Mouse (Mus musculus) liver, embryonic 11.5 days (tissue): ENCODE data around the gene Gm3435. TPM values are rescaled to one million over a fixed set of nuclear protein-coding genes. Genes with fewer than 3 reads are reported as not detected.
"Not testable (repeated sequence)": the region's sequence is repeated elsewhere in the genome, so short reads cannot be mapped to it uniquely, and the experiment has no call there.

Experiments
- ATAC-seq: fragments of 200-750 bp; cut with Nextera tagmentation; replicated peaks from 2 replicates; pipeline ENCODE4 v1.8.0; 2017; ENCODE audit warnings: moderate number of reproducible peaks, mild to moderate bottlenecking, moderate TSS enrichment, moderate library complexity; ENCODE audit not compliant: low FRiP score
- DNase-seq: peaks from one replicate; pipeline ENCODE4 v3.0.0-alpha.2; 2017; ENCODE audit warnings: low spot score
- H3K27ac ChIP-seq: fragments of 300-500 bp; sonication (generic); 2 replicates; pipeline ENCODE4 v1.5.1; 2014; ENCODE audit warnings: mild to moderate bottlenecking, low read depth, low read length, control low read depth
- H3K27me3 ChIP-seq: fragments of 300-500 bp; sonication (generic); replicated peaks from 2 replicates; pipeline ENCODE4 v1.6.1; 2014; ENCODE audit warnings: low read length, mixed read lengths; ENCODE audit not compliant: control insufficient read depth, insufficient read depth
- H3K36me3 ChIP-seq: fragments of 300-500 bp; sonication (generic); 2 replicates; pipeline ENCODE4 v1.6.1; 2014; ENCODE audit warnings: mild to moderate bottlenecking, low read length, moderate library complexity, mixed read lengths; ENCODE audit not compliant: control insufficient read depth, insufficient read depth
- H3K4me1 ChIP-seq: fragments of 300-500 bp; sonication (generic); replicated peaks from 2 replicates; pipeline ENCODE4 v1.6.1; 2014; ENCODE audit warnings: low read length, mixed read lengths; ENCODE audit not compliant: control insufficient read depth, insufficient read depth
- H3K4me2 ChIP-seq: fragments of 300-500 bp; sonication (generic); 2 replicates; pipeline ENCODE4 v1.6.1; 2014; ENCODE audit warnings: mild to moderate bottlenecking, control low read depth, moderate library complexity
- H3K4me3 ChIP-seq: fragments of 300-500 bp; sonication (generic); 2 replicates; pipeline ENCODE4 v1.5.1; 2014; ENCODE audit warnings: low read depth, low read length, control low read depth
- H3K9ac ChIP-seq: fragments of 300-500 bp; sonication (generic); 2 replicates; pipeline ENCODE4 v1.6.1; 2014; ENCODE audit warnings: low read depth, low read length, control low read depth
- H3K9me3 ChIP-seq: fragments of 300-500 bp; sonication (generic); 2 replicates; pipeline ENCODE4 v1.6.1; 2016; ENCODE audit warnings: low read length, inconsistent platforms, mixed read lengths; ENCODE audit not compliant: control insufficient read depth
- WGBS: fragments of 180-500 bp; shearing (Covaris S2); extraction: QIAGEN DNeasy Blood & Tissue Kit; methylation state at CpG from one replicate; pipeline ENCODE4 v1.1.7; 2014; 5-methylcytosine and 5-hydroxymethylcytosine counted together
- polyA plus RNA-seq: library from polyadenylated mRNA; unstranded; fragments of >200 nt; fragmentation: Nextera tagmentation; extraction: Ambion mirVana; gene quantifications from 2 replicates; pipeline ENCODE4 v1.2.1, GENCODE M21; 2014

Gm3435 gene
- polyA plus RNA-seq, 1 experiment from 2014 or later = 5.6 TPM

DNA sequence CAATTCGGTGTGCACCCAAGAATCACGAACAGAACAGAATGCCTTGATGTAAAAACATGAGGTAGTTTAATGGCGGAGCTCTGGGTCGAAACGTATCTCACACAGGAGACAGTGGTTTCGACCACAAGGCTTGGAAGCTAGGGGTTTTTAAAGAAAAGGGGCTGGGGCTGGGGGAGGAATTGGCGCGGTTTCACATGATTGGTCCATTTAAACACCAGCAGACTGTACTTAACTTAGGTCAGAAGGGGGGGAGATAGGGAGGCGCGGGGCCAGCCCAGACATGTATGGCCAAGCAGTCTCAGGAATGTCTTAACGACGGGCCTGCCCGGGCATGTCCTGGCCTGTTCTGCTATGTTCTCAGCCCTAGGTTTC, 43.8 kb downstream of the Gm3435 start:
- H3K4me1 ChIP-seq, H3K9me3 ChIP-seq, DNase-seq, H3K27me3 ChIP-seq, H3K4me2 ChIP-seq, H3K9ac ChIP-seq, ATAC-seq, H3K4me3 ChIP-seq, H3K36me3 ChIP-seq, H3K27ac ChIP-seq: not testable (repeated sequence)
- WGBS = 94% methylated on average over 11 of the region's 13 CpGs

DNA sequence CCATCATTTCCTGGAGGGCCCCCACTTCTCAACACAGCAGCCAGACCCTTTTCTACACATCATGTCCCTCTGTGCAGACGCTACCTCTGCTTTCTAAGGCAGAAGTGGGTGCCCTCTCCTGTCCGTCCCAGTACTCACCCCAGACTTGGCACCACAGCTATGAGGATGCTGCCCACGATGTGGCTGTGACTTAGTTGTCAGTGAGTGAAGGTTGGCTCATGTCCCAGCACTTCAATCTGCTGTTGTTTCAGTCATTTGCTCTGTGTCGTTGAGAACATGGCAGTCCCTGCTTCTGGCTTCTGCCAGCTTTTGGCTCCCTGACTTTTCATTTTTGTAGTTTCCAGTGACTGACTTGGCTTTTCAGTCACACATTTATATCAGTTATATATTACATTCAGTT, 45.9 kb downstream of the Gm3435 start:
- no peak for ATAC-seq
- H3K4me2 ChIP-seq = no peak overlapping the region
- H3K9ac ChIP-seq = no peak overlapping the region
- DNase-seq = peak; percentile 18
- peaks cover 7% of the 10 kb centered on the region; the same call in 1 of the 2 replicates for H3K4me1 ChIP-seq
- H3K27me3 ChIP-seq = no peaks in the 10 kb centered on the region
- H3K27ac ChIP-seq = no peak overlapping the region
- no peak overlapping the region for H3K4me3 ChIP-seq
- no peaks in the 10 kb centered on the region for H3K9me3 ChIP-seq
- WGBS = 77% methylated on average over 4 of the region's 4 CpGs
- H3K36me3 ChIP-seq = peaks cover 3% of the 10 kb centered on the region; the same call in 1 of the 2 replicates

DNA sequence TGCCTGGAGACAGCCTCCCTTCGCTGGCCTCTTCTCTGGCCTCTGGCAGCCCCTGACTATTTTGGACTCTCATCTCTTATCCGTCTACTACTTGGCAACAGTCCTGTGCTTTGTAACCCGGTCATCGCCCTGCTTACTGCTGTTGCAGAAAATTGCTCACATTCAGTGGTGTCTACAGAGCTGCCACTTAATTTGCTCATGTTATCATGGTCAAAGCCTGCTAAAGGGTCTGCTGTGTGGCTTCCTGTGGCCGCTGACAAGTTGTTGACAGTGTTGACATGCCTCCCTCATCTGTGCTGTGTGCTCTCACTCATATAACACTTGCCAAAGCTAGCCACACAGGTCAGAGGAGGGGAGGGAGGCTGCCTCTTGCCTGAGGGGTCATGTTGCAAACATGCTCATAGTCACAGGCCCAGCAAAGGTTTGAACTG, 48.2 kb downstream of the Gm3435 start:
- Histone ChIP-seq H3K9ac (no peak overlapping the region), H3K9me3 (no peaks in the 10 kb centered on the region), H3K27me3 (no peaks in the 10 kb centered on the region), H3K4me3 (no peak overlapping the region), H3K4me1 (peaks cover 7% of the 10 kb centered on the region; the same call in 1 of the 2 replicates), H3K36me3 (peaks cover 5% of the 10 kb centered on the region), H3K4me2 (no peak overlapping the region), H3K27ac (peak overlapping the region; percentile 16; the same call in 1 of the 2 replicates)
- WGBS = 74% methylated on average over 5 of the region's 5 CpGs
- peak; percentile 42; the same call in 1 of the 2 replicates for ATAC-seq
- peak; percentile 29 for DNase-seq

DNA sequence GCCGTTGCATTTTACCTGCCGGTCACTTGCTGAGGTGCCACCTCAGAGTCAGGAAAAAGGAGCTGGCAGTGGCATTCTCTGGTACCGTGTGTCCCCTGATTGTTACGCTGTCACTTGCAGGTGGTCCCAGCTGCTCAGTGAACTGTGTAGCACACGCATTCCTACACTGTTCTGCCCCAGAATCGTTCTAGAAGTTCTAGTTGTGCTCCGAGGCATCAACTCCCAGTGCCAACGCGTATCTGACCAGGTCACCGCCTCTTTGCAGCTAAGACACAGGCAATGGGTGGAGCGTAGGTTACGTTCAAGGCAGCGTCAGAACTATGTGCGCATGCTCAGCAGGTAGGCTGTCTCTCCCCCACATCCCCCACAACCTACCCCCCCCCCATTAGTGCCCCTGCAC, 49.7 kb downstream of the Gm3435 start:
- Histone ChIP-seq H3K4me2 (no peak overlapping the region), H3K27ac (no peak overlapping the region), H3K36me3 (peaks cover 5% of the 10 kb centered on the region), H3K9me3 (no peaks in the 10 kb centered on the region), H3K9ac (no peak overlapping the region), H3K27me3 (no peaks in the 10 kb centered on the region), H3K4me1 (peaks cover 7% of the 10 kb centered on the region; the same call in 1 of the 2 replicates), H3K4me3 (no peak overlapping the region)
- no peak for ATAC-seq
- peak; percentile 11 for DNase-seq
- WGBS = 92% methylated on average over 14 of the region's 14 CpGs

DNA sequence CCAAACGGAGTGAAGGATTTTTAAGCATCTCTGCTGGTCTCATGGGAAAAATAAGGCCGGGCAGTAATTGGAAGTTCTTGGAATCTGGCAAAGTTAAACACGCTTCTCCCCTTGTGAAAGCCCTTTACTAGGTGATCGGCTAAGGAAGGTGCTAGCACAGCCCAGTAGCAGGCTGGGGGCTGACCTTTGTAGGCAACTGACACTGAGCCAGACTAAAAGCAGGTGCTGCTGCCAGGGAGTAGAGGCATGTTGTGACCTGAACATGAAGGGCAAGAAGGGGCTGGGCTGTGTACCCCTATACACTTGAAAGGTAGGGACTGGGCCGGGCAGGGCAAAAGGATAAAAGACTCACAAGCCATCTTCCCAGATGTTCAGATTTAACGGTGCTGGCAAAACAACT, 50.4 kb downstream of the Gm3435 start:
- DNase-seq = peak; percentile 24
- Histone ChIP-seq H3K27me3 (no peaks in the 10 kb centered on the region), H3K4me2 (no peak overlapping the region), H3K9me3 (no peaks in the 10 kb centered on the region), H3K4me1 (peaks cover 7% of the 10 kb centered on the region; the same call in 1 of the 2 replicates), H3K36me3 (peaks cover 5% of the 10 kb centered on the region), H3K27ac (no peak overlapping the region), H3K4me3 (no peak overlapping the region), H3K9ac (no peak overlapping the region)
- no peak for ATAC-seq
- 89% methylated on average over 6 of the region's 6 CpGs for WGBS

DNA sequence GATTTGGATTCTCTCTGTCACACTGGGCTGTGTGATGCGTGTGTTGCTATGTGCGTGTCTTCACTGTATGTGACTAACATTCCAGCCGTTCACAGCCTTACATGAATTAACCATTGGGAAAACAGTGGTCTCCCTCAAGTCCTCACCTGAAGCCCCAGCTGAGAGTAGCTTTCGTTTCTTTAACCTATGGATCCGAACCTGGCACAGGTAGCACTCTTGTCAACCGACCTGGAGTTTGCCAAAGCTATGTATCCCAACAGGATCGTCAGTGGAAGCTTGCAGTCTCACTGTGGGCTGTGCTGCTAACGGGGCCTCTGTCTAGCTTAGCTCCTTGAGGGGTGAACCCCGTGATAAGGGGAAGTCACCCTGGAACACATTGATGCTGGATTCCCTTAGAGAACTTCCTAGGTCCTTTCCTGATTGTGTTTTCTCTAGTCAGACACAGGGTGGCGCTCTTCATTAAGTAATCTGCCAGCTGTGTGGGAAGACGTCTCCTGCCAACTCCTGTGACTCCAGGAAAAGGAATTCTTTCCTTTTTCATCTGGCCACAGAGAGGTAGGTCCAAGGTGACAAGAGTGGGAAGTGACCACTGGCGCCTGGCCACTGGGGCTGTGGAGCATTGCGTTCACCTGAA, 55.5 kb downstream of the Gm3435 start:
- peaks cover 6% of the 10 kb centered on the region; the same call in 1 of the 2 replicates for H3K4me1 ChIP-seq
- no peak overlapping the region for H3K9ac ChIP-seq
- no peak overlapping the region for H3K4me3 ChIP-seq
- no peak overlapping the region for H3K27ac ChIP-seq
- 0 out of 2 replicates have a peak overlapping the region, but pooled peaks have one; percentile 5 for H3K4me2 ChIP-seq
- H3K36me3 ChIP-seq = peaks cover 2% of the 10 kb centered on the region
- DNase-seq = no peak
- 42% methylated on average over 13 of the region's 13 CpGs for WGBS
- H3K27me3 ChIP-seq = no peaks in the 10 kb centered on the region
- ATAC-seq = peak; percentile 13
- no peaks in the 10 kb centered on the region for H3K9me3 ChIP-seq

DNA sequence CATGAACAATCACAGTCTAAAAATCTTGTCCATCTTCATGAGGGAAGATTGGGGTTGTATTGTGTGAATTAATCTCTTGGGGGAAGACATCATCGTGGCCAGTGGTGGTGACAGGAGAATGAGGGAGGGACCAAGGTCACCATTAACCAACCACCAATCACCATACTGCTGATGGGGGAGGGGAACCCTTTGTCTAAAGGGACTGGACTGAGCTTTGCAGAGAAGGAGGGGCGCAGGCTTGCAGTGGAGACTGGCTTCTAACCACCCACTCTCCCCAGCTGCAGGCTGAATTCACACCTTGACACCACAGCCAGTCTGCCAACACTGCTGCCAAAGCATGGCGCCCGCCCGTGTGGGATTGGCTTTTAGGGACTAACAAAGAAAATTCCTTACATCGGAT, 56.1 kb downstream of the Gm3435 start:
- DNase-seq = no peak
- H3K4me2 ChIP-seq = 0 out of 2 replicates have a peak overlapping the region, but pooled peaks have one; percentile 5
- WGBS = 55% methylated on average over 6 of the region's 6 CpGs

DNA sequence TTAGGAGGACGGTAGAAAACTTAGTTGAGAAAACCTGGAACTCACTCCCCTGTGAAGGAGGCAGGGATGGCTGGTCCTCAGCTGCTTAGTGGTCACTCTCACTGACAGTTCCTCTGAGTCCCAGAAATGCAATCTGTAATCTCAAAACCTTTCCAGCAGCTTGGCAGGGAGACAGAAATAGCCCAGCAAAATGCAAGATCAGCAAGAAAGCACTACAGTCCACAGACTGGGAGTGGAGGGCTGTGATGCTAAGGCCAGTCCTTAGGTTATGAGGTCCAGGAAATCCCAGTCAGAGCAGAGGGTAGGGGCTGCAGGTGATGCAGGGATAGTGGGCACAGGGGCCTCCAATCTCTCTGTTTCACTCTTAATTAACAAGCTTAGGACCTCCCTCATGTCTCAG, 56.9 kb downstream of the Gm3435 start:
- DNase-seq = no peak
- Histone ChIP-seq H3K27ac (no peak overlapping the region), H3K36me3 (peaks cover 2% of the 10 kb centered on the region)

More for the DNA sequence above, 56.1 kb downstream of the Gm3435 start:
- Histone ChIP-seq H3K9me3 (no peaks in the 10 kb centered on the region), H3K27me3 (no peaks in the 10 kb centered on the region), H3K4me3 (no peak overlapping the region), H3K27ac (no peak overlapping the region), H3K4me1 (peaks cover 6% of the 10 kb centered on the region; the same call in 1 of the 2 replicates), H3K36me3 (peaks cover 2% of the 10 kb centered on the region), H3K9ac (no peak overlapping the region)
- no peak; the same call in 1 of the 2 replicates for ATAC-seq

More for the DNA sequence above, 56.9 kb downstream of the Gm3435 start:
- Histone ChIP-seq H3K4me2 (no peak overlapping the region), H3K27me3 (no peaks in the 10 kb centered on the region), H3K4me1 (peaks cover 6% of the 10 kb centered on the region; the same call in 1 of the 2 replicates), H3K9me3 (no peaks in the 10 kb centered on the region), H3K9ac (no peak overlapping the region), H3K4me3 (no peak overlapping the region)
- 73% methylated on average over 1 of the region's 1 CpGs for WGBS
- ATAC-seq = no peak
